Mouse (Mus musculus): ENCODE results near the gene Vezf1. TPM values are rescaled to one million over a fixed set of nuclear protein-coding genes. Genes with fewer than 3 reads are reported as not detected.
A peak's percentile ranks its signal among the peaks of the same experiment; 100 is the strongest.

Gene Vezf1
- polyA plus RNA-seq, 1 experiment: 18.5 TPM

DNA sequence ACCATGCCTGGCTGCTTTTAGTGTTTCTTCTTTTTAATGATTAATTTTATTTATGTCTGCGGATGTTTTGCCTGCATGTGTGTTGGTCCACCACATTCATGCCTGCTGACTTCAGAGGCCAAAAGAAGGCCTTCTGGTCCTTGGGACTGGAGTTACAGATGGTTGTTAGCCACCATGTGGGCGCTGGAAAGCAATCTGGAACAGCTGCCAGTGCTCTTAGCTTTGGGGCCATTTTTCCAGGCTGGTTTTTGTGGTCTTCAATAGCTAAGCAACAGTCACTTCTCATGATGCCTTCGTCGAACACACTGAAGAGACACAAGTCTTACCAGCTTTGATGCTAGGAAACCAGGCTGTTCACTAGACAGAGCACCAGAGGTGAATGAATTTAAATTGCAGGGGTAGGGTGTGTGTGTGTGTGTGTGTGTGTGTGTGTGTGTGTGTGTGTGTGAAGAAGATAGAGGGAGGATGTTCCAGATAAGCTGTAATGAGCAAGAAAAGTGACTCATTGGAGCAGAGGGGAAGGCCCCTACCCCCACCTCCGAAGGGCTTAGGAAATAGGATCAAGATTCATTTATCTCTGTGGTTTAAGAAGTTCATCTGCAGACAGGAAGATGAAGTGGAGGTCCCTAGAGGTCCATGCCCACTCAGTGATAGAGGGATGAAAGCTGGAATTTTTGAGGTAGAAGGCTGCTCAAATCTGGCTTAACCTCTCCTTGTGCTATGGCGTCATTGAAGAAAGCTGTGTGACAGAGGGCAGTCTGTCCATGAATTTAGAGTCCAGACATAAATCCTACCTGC is 37.6 kb downstream of the Vezf1 start:
- Histone ChIP-seq H3K4me1 (ENCODE audit: control insufficient read depth, insufficient read depth, low read length) (no peaks in the 10 kb centered on the region; the same call in 1 of the 2 replicates), H3K27ac (ENCODE audit: insufficient read depth, low read length) (no peak overlapping the region), H3K4me3 (ENCODE audit: insufficient read depth, low read length) (no peak overlapping the region)
- TF ChIP-seq POLR2A (IDR thresholded peaks at IDR 0.05; ENCODE audit: extremely low read depth, insufficient read depth, low read length): no peak
- TF ChIP-seq CTCF (IDR thresholded peaks at IDR 0.05; ENCODE audit: extremely low read depth, insufficient read depth, low read length): no peak

- no peak overlapping the region for H3K4me3 ChIP-seq (ENCODE audit: insufficient read depth, low read length)
- H3K27ac ChIP-seq (ENCODE audit: insufficient read depth, low read length): no peak overlapping the region
- no peak for TF ChIP-seq CTCF (IDR thresholded peaks at IDR 0.05; ENCODE audit: extremely low read depth, insufficient read depth, low read length)
- no peaks in the 10 kb centered on the region; the same call in 1 of the 2 replicates for H3K4me1 ChIP-seq (ENCODE audit: control insufficient read depth, insufficient read depth, low read length)
Observed at GRCm38 (mm10) chr11:88106292-88106554, 38.1 kb downstream of the Vezf1 start.

GRCm38 (mm10) chr11:88107365-88107764 is 39.3 kb downstream of the Vezf1 start:
- Histone ChIP-seq H3K4me1 (ENCODE audit: control insufficient read depth, insufficient read depth, low read length) (no peaks in the 10 kb centered on the region; the same call in 1 of the 2 replicates), H3K4me3 (ENCODE audit: insufficient read depth, low read length) (no peak overlapping the region), H3K27ac (ENCODE audit: insufficient read depth, low read length) (peak overlapping the region; percentile 44)
- TF ChIP-seq POLR2A (IDR thresholded peaks at IDR 0.05; ENCODE audit: extremely low read depth, insufficient read depth, low read length) (no peak), CTCF (IDR thresholded peaks at IDR 0.05; ENCODE audit: extremely low read depth, insufficient read depth, low read length) (no peak)

DNA sequence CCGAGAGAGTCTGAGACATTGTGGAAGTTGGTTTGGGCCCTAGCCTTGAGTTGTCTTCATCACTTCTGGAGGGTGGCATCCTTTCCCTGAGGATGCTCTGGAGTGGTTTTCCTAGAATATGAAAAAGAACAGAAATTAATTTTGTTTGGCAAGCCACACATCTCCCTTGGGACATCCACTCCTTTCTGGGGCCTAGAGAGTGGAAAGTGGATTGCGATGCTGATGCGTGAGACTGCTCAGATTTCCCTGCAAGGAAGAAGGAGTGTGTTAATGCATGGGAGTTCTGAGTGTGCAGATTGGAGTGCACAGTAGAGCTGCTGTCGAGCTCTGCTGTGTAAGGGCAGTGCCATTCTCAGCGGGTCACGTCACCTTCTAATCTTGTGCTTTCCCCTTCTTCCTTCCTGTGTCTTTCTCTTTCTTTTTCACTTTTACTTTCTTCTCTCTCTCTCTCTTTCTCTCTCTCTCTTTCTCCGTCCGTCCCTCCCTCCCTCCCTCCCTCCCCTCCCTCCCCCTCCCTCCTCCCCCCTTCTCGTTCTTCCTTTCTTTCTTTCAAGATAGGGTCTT is 42.0 kb downstream of the Vezf1 start:
- Histone ChIP-seq H3K4me1 (ENCODE audit: control insufficient read depth, insufficient read depth, low read length) (peaks cover 4% of the 10 kb centered on the region), H3K4me3 (ENCODE audit: insufficient read depth, low read length) (no peak overlapping the region), H3K27ac (ENCODE audit: insufficient read depth, low read length) (no peak overlapping the region)
- TF ChIP-seq CTCF (IDR thresholded peaks at IDR 0.05; ENCODE audit: extremely low read depth, insufficient read depth, low read length) (no peak), POLR2A (IDR thresholded peaks at IDR 0.05; ENCODE audit: extremely low read depth, insufficient read depth, low read length) (no peak)

GRCm38 (mm10) chr11:88112078-88112477 is 44.0 kb downstream of the Vezf1 start:
- Histone ChIP-seq H3K4me1 (ENCODE audit: control insufficient read depth, insufficient read depth, low read length) (peaks cover 4% of the 10 kb centered on the region), H3K4me3 (ENCODE audit: insufficient read depth, low read length) (no peak overlapping the region), H3K27ac (ENCODE audit: insufficient read depth, low read length) (no peak overlapping the region)
- TF ChIP-seq POLR2A (IDR thresholded peaks at IDR 0.05; ENCODE audit: extremely low read depth, insufficient read depth, low read length) (no peak), CTCF (IDR thresholded peaks at IDR 0.05; ENCODE audit: extremely low read depth, insufficient read depth, low read length) (no peak)

DNA sequence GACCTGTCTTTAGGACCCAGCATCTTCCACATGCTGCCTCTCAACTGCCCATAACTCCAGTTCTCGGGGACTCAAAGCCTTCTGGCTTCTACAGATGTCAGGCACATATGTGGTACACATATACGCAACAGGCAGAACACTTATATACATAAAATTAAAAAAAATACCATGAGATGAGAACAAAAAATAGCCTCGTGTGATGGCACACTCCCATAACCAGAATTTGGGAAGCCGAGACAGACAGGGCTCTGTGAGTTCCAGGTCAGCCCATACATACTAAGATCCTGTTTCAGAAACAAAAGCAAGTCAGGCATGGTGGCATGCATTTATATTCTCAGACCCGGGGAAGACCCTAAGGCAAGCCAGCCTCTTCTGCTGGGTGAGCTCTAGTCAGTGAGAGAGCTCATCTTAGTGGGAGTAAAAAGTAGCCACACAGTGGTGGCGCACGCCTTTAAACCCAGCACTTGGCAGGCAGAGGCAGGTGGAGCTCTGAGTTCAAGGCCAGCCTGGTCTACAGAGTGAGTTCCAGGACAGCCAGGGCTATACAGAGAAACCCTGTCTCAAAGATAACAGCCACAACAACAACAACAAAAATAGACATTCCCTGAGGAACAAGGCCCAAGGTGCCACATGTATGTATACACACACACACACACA is 44.7 kb downstream of the Vezf1 start:
- peaks cover 4% of the 10 kb centered on the region for H3K4me1 ChIP-seq (ENCODE audit: control insufficient read depth, insufficient read depth, low read length)
- H3K27ac ChIP-seq (ENCODE audit: insufficient read depth, low read length): no peak overlapping the region
- TF ChIP-seq CTCF (IDR thresholded peaks at IDR 0.05; ENCODE audit: extremely low read depth, insufficient read depth, low read length) (no peak), POLR2A (IDR thresholded peaks at IDR 0.05; ENCODE audit: extremely low read depth, insufficient read depth, low read length) (no peak)
- H3K4me3 ChIP-seq (ENCODE audit: insufficient read depth, low read length): no peak overlapping the region

DNA sequence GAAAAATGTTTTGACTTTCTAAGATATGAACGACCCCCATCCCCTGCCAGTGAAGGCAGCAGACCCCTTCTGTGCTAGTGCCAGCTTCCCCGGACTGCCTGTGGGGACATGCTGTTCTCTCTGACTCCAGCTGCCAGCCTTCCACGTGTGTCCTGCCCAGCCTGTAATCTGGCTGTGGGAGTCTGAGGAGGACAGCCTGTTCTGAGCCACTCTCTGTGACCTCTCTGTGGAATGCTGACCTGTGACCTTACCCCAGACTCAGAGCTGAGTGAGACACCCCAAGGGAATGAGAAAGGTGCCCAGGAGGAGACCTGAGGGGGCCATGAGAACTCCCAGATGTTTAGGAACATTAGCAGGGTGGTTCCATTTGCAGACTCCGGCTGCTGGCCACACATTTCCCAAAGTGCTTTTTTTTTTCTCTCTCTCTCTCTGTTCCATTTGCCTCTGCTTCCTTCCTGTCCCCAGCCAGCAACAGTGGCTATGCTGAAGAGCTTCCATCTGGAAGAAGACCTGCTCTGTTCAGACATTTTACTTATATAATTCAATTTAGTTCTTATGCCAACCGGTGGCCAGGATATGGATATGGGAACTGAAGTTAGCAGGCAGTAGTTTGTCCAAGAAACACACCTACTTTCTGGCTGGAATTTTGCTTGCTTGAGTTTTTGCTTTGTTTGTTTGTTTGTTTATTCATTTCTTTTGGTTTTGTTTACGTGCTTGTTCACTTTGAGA is 45.6 kb downstream of the Vezf1 start:
- no peak overlapping the region for H3K4me3 ChIP-seq (ENCODE audit: insufficient read depth, low read length)

GRCm38 (mm10) chr11:88114871-88115301 is 46.8 kb downstream of the Vezf1 start:
- TF ChIP-seq POLR2A (IDR thresholded peaks at IDR 0.05; ENCODE audit: extremely low read depth, insufficient read depth, low read length): no peak
- no peak for TF ChIP-seq CTCF (IDR thresholded peaks at IDR 0.05; ENCODE audit: extremely low read depth, insufficient read depth, low read length)
- peaks cover 10% of the 10 kb centered on the region for H3K4me1 ChIP-seq (ENCODE audit: control insufficient read depth, insufficient read depth, low read length)
- H3K4me3 ChIP-seq (ENCODE audit: insufficient read depth, low read length): no peak overlapping the region
- peak overlapping the region; percentile 10; the same call in 1 of the 2 replicates for H3K27ac ChIP-seq (ENCODE audit: insufficient read depth, low read length)

More for the DNA sequence above, 45.6 kb downstream of the Vezf1 start:
- H3K27ac ChIP-seq (ENCODE audit: insufficient read depth, low read length): no peak overlapping the region
- peaks cover 4% of the 10 kb centered on the region for H3K4me1 ChIP-seq (ENCODE audit: control insufficient read depth, insufficient read depth, low read length)
- TF ChIP-seq POLR2A (IDR thresholded peaks at IDR 0.05; ENCODE audit: extremely low read depth, insufficient read depth, low read length) (no peak), CTCF (IDR thresholded peaks at IDR 0.05; ENCODE audit: extremely low read depth, insufficient read depth, low read length) (no peak)

DNA sequence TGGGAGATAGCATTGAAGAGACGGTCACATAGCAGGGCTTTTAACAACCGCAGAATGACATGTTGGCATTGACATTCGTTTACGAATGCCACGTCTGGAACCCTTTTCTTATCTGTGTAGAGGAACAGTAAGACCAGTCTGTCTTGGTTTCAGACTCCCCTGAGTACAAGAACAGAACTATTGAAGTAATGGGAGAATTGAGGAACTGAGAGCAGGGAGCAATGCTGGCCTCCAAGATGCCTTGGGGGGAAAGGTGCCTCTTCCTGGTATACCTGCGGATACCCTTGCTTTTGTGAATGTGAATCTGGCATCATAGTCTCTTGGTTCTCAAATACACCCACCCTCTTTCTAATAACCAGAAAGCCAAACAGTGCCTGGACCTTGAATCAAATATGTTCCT is 48.5 kb downstream of the Vezf1 start:
- H3K27ac ChIP-seq (ENCODE audit: insufficient read depth, low read length): no peak overlapping the region
- peaks cover 10% of the 10 kb centered on the region for H3K4me1 ChIP-seq (ENCODE audit: control insufficient read depth, insufficient read depth, low read length)
- H3K4me3 ChIP-seq (ENCODE audit: insufficient read depth, low read length): no peak overlapping the region
- no peak for TF ChIP-seq POLR2A (IDR thresholded peaks at IDR 0.05; ENCODE audit: extremely low read depth, insufficient read depth, low read length)
- no peak for TF ChIP-seq CTCF (IDR thresholded peaks at IDR 0.05; ENCODE audit: extremely low read depth, insufficient read depth, low read length)
